Mouse (Mus musculus) MEL (cell line): ENCODE measurements around the gene Nrxn3. TPM values are rescaled to one million over a fixed set of nuclear protein-coding genes. Genes with fewer than 3 reads are reported as not detected.

Source experiments
- DNase-seq: peaks from one replicate; pipeline ENCODE4 v3.0.0; 2011; ENCODE audit warnings: low read depth, low spot score
- H3K27ac ChIP-seq: 2 replicates; pipeline ENCODE4 v1.5.1; 2012; ENCODE audit warnings: low read depth, mild to moderate bottlenecking, control low read depth, low read length, moderate library complexity; ENCODE audit not compliant: control insufficient read depth
- H3K27me3 ChIP-seq, 2 experiments: fragments of 150-350 bp in 1 of 2; sonication (generic) in 1 of 2; 2 replicates each; pipeline ENCODE4 v1.6.1; 2012; ENCODE audit warnings: low read length in 2 of 2, mild to moderate bottlenecking in 2 of 2, improper control_type of control experiment in 1 of 2, moderate library complexity in 1 of 2; ENCODE audit not compliant: insufficient read depth in 2 of 2, control insufficient read depth in 1 of 2
- H3K36me3 ChIP-seq, 2 experiments: 2 replicates each; pipeline ENCODE4 v1.6.1; 2012 to 2014; ENCODE audit warnings: low read length in 2 of 2, improper control_type of control experiment in 1 of 2, inconsistent platforms in 1 of 2, mild to moderate bottlenecking in 1 of 2; ENCODE audit not compliant: insufficient read depth in 2 of 2, control insufficient read depth in 1 of 2
- H3K4me1 ChIP-seq, 2 experiments: fragments of 150-350 bp in 1 of 2; sonication (generic) in 1 of 2; 2 replicates each; pipeline ENCODE4 v1.6.1; 2012; ENCODE audit warnings: low read length in 2 of 2, improper control_type of control experiment in 1 of 2, mild to moderate bottlenecking in 1 of 2; ENCODE audit not compliant: insufficient read depth in 2 of 2, control insufficient read depth in 1 of 2
- H3K4me3 ChIP-seq, 2 experiments: fragments of 150-350 bp in 1 of 2; sonication (generic) in 1 of 2; 2 replicates each; pipeline ENCODE4 v1.5.1; 2012; ENCODE audit warnings: low read depth in 2 of 2, low read length in 2 of 2, mild to moderate bottlenecking in 2 of 2, moderate library complexity in 2 of 2, control low read depth in 1 of 2, improper control_type of control experiment in 1 of 2; ENCODE audit not compliant: control insufficient read depth in 1 of 2, insufficient read depth in 1 of 2
- H3K79me2 ChIP-seq: 2 replicates; pipeline ENCODE4 v1.6.1; 2012; ENCODE audit warnings: mild to moderate bottlenecking, low read length, moderate library complexity; ENCODE audit not compliant: control insufficient read depth, poor library complexity, insufficient read depth
- H3K9ac ChIP-seq: 2 replicates; pipeline ENCODE4 v1.6.1; 2012; ENCODE audit warnings: low read depth, mild to moderate bottlenecking, control low read depth, low read length, moderate library complexity; ENCODE audit not compliant: control insufficient read depth, poor library complexity, severe bottlenecking
- H3K9me3 ChIP-seq: fragments of 150-350 bp; sonication (generic); replicated peaks from 2 replicates; pipeline ENCODE4 v1.6.1; 2012; ENCODE audit warnings: mild to moderate bottlenecking, low read length, improper control_type of control experiment, moderate library complexity; ENCODE audit not compliant: insufficient read depth
- CTCF ChIP-seq, 3 experiments: IDR thresholded peaks in 2 of 3; conservative IDR thresholded peaks in 1 of 3; 2 replicates each; pipeline ENCODE4 v1.5.1; 2011 to 2012; ENCODE audit warnings: low read length in 3 of 3, low read depth in 2 of 3, mild to moderate bottlenecking in 2 of 3, improper control_type of control experiment in 1 of 3, inconsistent platforms in 1 of 3, mixed read lengths in 1 of 3, moderate library complexity in 1 of 3; ENCODE audit not compliant: control insufficient read depth in 1 of 3, insufficient read depth in 1 of 3, poor library complexity in 1 of 3, severe bottlenecking in 1 of 3
- ELF1 ChIP-seq: IDR thresholded peaks from 2 replicates; pipeline ENCODE4 v1.6.1; 2014; ENCODE audit warnings: low read depth, mild to moderate bottlenecking, inconsistent platforms, low read length, improper control_type of control experiment, moderate library complexity
- GABPA ChIP-seq: IDR thresholded peaks from 2 replicates; pipeline ENCODE4 v1.6.1; 2012; ENCODE audit warnings: low read depth, mild to moderate bottlenecking, inconsistent platforms, low read length, improper control_type of control experiment, moderate library complexity
- HCFC1 ChIP-seq: IDR thresholded peaks from 2 replicates; pipeline ENCODE4 v1.6.1; 2012; ENCODE audit warnings: low read depth, mild to moderate bottlenecking, inconsistent platforms, low read length, improper control_type of control experiment, moderate library complexity
- JUND ChIP-seq: IDR thresholded peaks from 2 replicates; pipeline ENCODE4 v1.6.1; 2011; ENCODE audit warnings: low read depth, mild to moderate bottlenecking, improper control_type of control experiment, low read length
- MAFK ChIP-seq: IDR thresholded peaks from 2 replicates; pipeline ENCODE4 v1.6.1; 2011; ENCODE audit warnings: low read depth, mild to moderate bottlenecking, low read length, improper control_type of control experiment, borderline replicate concordance
- MAX ChIP-seq: IDR thresholded peaks from 2 replicates; pipeline ENCODE4 v1.6.1; 2011; ENCODE audit warnings: low read length, improper control_type of control experiment
- MAZ ChIP-seq: IDR thresholded peaks from 2 replicates; pipeline ENCODE4 v1.6.1; 2012; ENCODE audit warnings: low read depth, mild to moderate bottlenecking, inconsistent platforms, low read length, improper control_type of control experiment
- MEF2A ChIP-seq: IDR thresholded peaks from 2 replicates; pipeline ENCODE4 v1.6.1; 2014; ENCODE audit warnings: low read depth, mild to moderate bottlenecking, inconsistent platforms, low read length, improper control_type of control experiment; ENCODE audit not compliant: poor library complexity, insufficient replicate concordance, severe bottlenecking; ENCODE audit errors: extremely low read depth
- MYC ChIP-seq: IDR thresholded peaks from 2 replicates; pipeline ENCODE4 v1.6.1; 2011; ENCODE audit warnings: low read depth, mild to moderate bottlenecking, low read length, improper control_type of control experiment, moderate library complexity
- RCOR1 ChIP-seq: IDR thresholded peaks from 2 replicates; pipeline ENCODE4 v1.6.1; 2012; ENCODE audit warnings: low read depth, mild to moderate bottlenecking, inconsistent platforms, low read length, improper control_type of control experiment
- SMC3 ChIP-seq: IDR thresholded peaks from 2 replicates; pipeline ENCODE4 v1.6.1; 2011; ENCODE audit warnings: low read depth, low read length, improper control_type of control experiment
- UBTF ChIP-seq: IDR thresholded peaks from 2 replicates; pipeline ENCODE4 v1.6.1; 2012; ENCODE audit warnings: low read depth, mild to moderate bottlenecking, inconsistent platforms, low read length, improper control_type of control experiment, moderate library complexity, borderline replicate concordance; ENCODE audit not compliant: insufficient read depth
- USF1 ChIP-seq: IDR thresholded peaks from 2 replicates; pipeline ENCODE4 v1.6.1; 2014; ENCODE audit warnings: low read depth, mild to moderate bottlenecking, inconsistent platforms, low read length, improper control_type of control experiment, moderate library complexity
- USF2 ChIP-seq, 2 experiments: IDR thresholded peaks; 2 replicates each; pipeline ENCODE4 v1.6.1; 2011 to 2012; ENCODE audit warnings: improper control_type of control experiment in 2 of 2, low read length in 2 of 2, borderline replicate concordance in 1 of 2, inconsistent platforms in 1 of 2, low read depth in 1 of 2, mild to moderate bottlenecking in 1 of 2; ENCODE audit not compliant: insufficient read depth in 1 of 2
- ZC3H11A ChIP-seq: IDR thresholded peaks from 2 replicates; pipeline ENCODE4 v1.6.1; 2012; ENCODE audit warnings: low read depth, mild to moderate bottlenecking, inconsistent platforms, low read length, improper control_type of control experiment
- ZKSCAN1 ChIP-seq: IDR thresholded peaks from 2 replicates; pipeline ENCODE4 v1.6.1; 2012; ENCODE audit warnings: low read depth, mild to moderate bottlenecking, inconsistent platforms, low read length, improper control_type of control experiment, moderate library complexity
- ZMIZ1 ChIP-seq: IDR thresholded peaks from 2 replicates; pipeline ENCODE4 v1.6.1; 2012; ENCODE audit warnings: low read depth, mild to moderate bottlenecking, inconsistent platforms, low read length, improper control_type of control experiment, moderate library complexity
- ZNF384 ChIP-seq: IDR thresholded peaks from 2 replicates; pipeline ENCODE4 v1.6.1; 2012; ENCODE audit warnings: low read depth, mild to moderate bottlenecking, inconsistent platforms, low read length, improper control_type of control experiment
- polyA plus RNA-seq, 2 experiments: library from polyadenylated mRNA; stranded (reverse) in 1 of 2; unstranded in 1 of 2; fragments of >175 nt in 1 of 2; fragments of >200 nt in 1 of 2; gene quantifications; 2 replicates each; pipeline versions ENCODE4 v1.2.1 to v1.2.4; 2012; ENCODE audit warnings: low replicate concordance in 2 of 2, low read depth in 1 of 2; ENCODE audit not compliant: insufficient read length in 2 of 2, insufficient read depth in 1 of 2, missing spikeins in 1 of 2
- total RNA-seq: library from RNA; depleted of rRNA; stranded (reverse); fragments of 300-350 nt; gene quantifications from 2 replicates; pipeline ENCODE4 v1.2.3, GENCODE M21; 2012

The Nrxn3 gene
- total and polyA plus RNA-seq, 3 experiments = not detected

DNA sequence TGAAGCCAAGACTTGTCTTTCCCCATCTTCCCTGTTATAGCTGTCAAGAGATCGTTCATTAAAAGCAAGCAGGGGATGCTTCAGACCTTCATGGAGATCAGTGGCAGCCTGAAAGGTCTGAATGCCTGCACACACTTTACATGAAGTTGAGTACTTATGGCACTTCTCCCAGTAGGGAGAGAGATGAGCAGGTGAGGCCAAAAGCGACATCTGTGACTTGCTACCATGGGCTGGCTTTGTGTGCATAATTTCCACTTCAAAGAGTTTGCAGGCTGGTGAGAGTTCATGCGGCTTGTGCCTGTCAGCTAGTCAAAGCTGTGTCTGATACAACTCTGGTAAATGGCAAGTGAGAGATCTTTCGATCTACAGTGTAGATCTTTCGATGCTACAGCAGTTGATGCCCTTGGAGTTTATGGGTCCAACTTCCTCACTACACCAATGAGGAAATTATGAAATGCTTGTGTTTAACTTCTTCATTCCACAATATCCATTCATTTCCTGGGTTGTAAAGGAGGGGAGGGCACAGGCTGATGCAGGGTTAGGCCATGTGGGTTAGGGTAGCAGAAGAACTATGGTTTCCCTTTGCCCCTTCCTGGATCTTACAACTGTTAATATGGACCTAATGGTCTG lies 1231.9 kb downstream of the Nrxn3 start:
- H3K27ac ChIP-seq = no peak overlapping the region
- DNase-seq = no peak
- no peak overlapping the region for H3K9ac ChIP-seq
- no peaks in the 10 kb centered on the region for H3K27me3 ChIP-seq
- no peaks in the 10 kb centered on the region for H3K36me3 ChIP-seq
- TF ChIP-seq HCFC1 (no peak), UBTF (no peak), MEF2A (no peak), GABPA (no peak), USF1 (no peak), ELF1 (no peak), MAFK (no peak), ZKSCAN1 (no peak), JUND (no peak), MYC (no peak), SMC3 (no peak), RCOR1 (no peak), MAZ (no peak), ZNF384 (no peak), ZC3H11A (no peak), USF2 (IDR thresholded peaks at IDR 0.05; ENCODE audit: borderline replicate concordance in 1 of 2, insufficient read depth in 1 of 2, low read depth in 1 of 2, low read length in 2 of 2) (no peak)
- H3K4me3 ChIP-seq = no peak overlapping the region
- H3K4me1 ChIP-seq = no peaks in the 10 kb centered on the region
- H3K9me3 ChIP-seq = no peaks in the 10 kb centered on the region
- H3K79me2 ChIP-seq = no peaks in the 10 kb centered on the region

DNA sequence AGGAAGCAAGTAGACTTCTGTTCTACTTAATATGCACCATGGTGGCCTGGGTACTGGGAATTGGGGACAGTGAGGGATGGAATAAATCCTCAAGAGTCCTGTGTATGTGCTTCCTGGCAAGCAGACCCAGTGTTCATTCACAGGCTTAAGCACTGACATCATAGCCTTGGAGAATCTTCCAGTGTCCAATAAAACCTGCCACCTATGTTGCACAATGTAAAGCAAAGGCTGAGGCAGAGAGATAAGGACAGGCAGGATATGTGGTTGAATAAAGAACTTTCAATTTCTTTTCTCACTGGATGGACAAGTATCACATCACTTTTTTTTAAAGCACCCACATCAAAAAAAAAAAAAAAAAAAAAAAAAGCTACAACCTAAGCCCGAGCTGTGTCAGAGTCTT lies 1240.4 kb downstream of the Nrxn3 start:
- H3K27ac ChIP-seq = no peak overlapping the region
- H3K4me3 ChIP-seq = no peak overlapping the region
- H3K79me2 ChIP-seq = no peaks in the 10 kb centered on the region
- no peak for DNase-seq
- TF ChIP-seq MEF2A (no peak), ZMIZ1 (no peak), MAX (no peak), CTCF (IDR thresholded peaks at IDR 0.05 in 2 of 3, conservative IDR thresholded peaks at IDR 0.05 in 1 of 3; ENCODE audit: control insufficient read depth in 1 of 3, insufficient read depth in 1 of 3, low read depth in 2 of 3, low read length in 3 of 3, poor library complexity in 1 of 3, severe bottlenecking in 1 of 3) (no peak), ZC3H11A (no peak)
- no peaks in the 10 kb centered on the region for H3K9me3 ChIP-seq
- no peaks in the 10 kb centered on the region for H3K27me3 ChIP-seq
- H3K9ac ChIP-seq = no peak overlapping the region
- no peaks in the 10 kb centered on the region for H3K4me1 ChIP-seq
- no peaks in the 10 kb centered on the region for H3K36me3 ChIP-seq
